Mouse (Mus musculus) erythroblast, embryonic 14.5 days (primary cell): ENCODE data around the gene Gm17349. TPM values are rescaled to one million over a fixed set of nuclear protein-coding genes. Genes with fewer than 3 reads are reported as not detected.

Experiments
- H3K27me3 ChIP-seq: 2 replicates; pipeline ENCODE4 v1.6.1; 2012; ENCODE audit warnings: inconsistent platforms; ENCODE audit not compliant: control insufficient read depth
- H3K36me3 ChIP-seq: 2 replicates; pipeline ENCODE4 v1.6.1; 2012; ENCODE audit warnings: mild to moderate bottlenecking, inconsistent platforms; ENCODE audit not compliant: control insufficient read depth
- H3K4me1 ChIP-seq: 2 replicates; pipeline ENCODE4 v1.6.1; 2012; ENCODE audit warnings: inconsistent platforms; ENCODE audit not compliant: control insufficient read depth
- H3K4me3 ChIP-seq: replicated peaks from 2 replicates; pipeline ENCODE3; 2012; ENCODE audit warnings: moderate library complexity, mild to moderate bottlenecking, inconsistent platforms
- H3K9me3 ChIP-seq: 2 replicates; pipeline ENCODE4 v1.6.1; 2012; ENCODE audit warnings: low read length, inconsistent platforms, mixed read lengths; ENCODE audit not compliant: control insufficient read depth
- GATA1 ChIP-seq: IDR thresholded peaks from 2 replicates; pipeline ENCODE4 v1.6.1; 2012; ENCODE audit warnings: low read length, inconsistent platforms, mixed read lengths
- TAL1 ChIP-seq: IDR thresholded peaks from 3 replicates; pipeline ENCODE4 v1.6.1; 2012; ENCODE audit warnings: low read length, inconsistent platforms, mixed read lengths
- polyA plus RNA-seq: library from polyadenylated mRNA; stranded (reverse); fragments of >175 nt; gene quantifications from 2 replicates; pipeline ENCODE4 v1.2.3, GENCODE M21; 2012

Gm17349 gene
- polyA plus RNA-seq: 0.25 TPM in 1 of 2 replicates, not detected in the other

- H3K4me1 ChIP-seq: peaks cover 28% of the 10 kb centered on the region
- peaks cover 58% of the 10 kb centered on the region for H3K36me3 ChIP-seq
- no peaks in the 10 kb centered on the region for H3K27me3 ChIP-seq
- TF ChIP-seq GATA1: no peak
- TF ChIP-seq TAL1: no peak
- no peak within 1 kb of the TSS for H3K4me3 ChIP-seq
- no peaks in the 10 kb centered on the region for H3K9me3 ChIP-seq
Measured at GRCm38 (mm10) chr15:99705440-99706048, at the start of gene Gm17349. Gm17349 (minus strand) TSS chr15:99705490.

- Histone ChIP-seq H3K4me3 (no peak overlapping the region), H3K9me3 (no peaks in the 10 kb centered on the region), H3K4me1 (no peaks in the 10 kb centered on the region), H3K36me3 (no peaks in the 10 kb centered on the region), H3K27me3 (no peaks in the 10 kb centered on the region)
- TF ChIP-seq TAL1 (no peak), GATA1 (no peak)
Measured at GRCm38 (mm10) chr15:99754204-99754603, 48.9 kb upstream of the Gm17349 start.

- H3K9me3 ChIP-seq: no peaks in the 10 kb centered on the region
- H3K36me3 ChIP-seq: no peaks in the 10 kb centered on the region; the same call in none of the 2 replicates
- H3K27me3 ChIP-seq: no peaks in the 10 kb centered on the region
- TF ChIP-seq TAL1 (no peak), GATA1 (no peak)
- no peaks in the 10 kb centered on the region for H3K4me1 ChIP-seq
- no peak overlapping the region for H3K4me3 ChIP-seq
Measured at GRCm38 (mm10) chr15:99740229-99740628, 34.9 kb upstream of the Gm17349 start.

- H3K4me1 ChIP-seq: no peaks in the 10 kb centered on the region
- no peaks in the 10 kb centered on the region for H3K27me3 ChIP-seq
- H3K36me3 ChIP-seq: no peaks in the 10 kb centered on the region; the same call in none of the 2 replicates
- H3K4me3 ChIP-seq: no peak overlapping the region
- no peak for TF ChIP-seq GATA1
- H3K9me3 ChIP-seq: no peaks in the 10 kb centered on the region
Measured at GRCm38 (mm10) chr15:99736675-99737074, 31.4 kb upstream of the Gm17349 start.

DNA sequence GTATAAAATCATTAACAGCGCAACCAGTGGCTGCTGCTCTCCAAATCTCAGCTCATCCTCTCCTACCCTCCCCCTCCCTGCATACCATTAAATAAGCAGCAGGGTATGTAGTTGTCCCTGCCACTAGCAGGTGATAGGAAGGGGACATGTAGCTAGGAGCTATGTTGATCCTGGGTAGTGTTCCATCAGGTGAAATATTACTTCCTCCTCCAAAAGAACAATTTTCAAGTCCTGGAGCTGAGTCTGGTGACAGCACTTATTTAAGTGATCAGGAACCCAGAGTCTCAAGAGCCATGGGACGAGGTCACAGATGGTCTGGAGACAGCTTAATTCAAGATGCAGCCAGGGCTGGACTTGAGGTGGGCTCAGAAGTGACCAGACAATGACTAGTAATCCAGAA lies 30.3 kb upstream of the Gm17349 start:
- no peak for TF ChIP-seq GATA1
- no peak for TF ChIP-seq TAL1
- Histone ChIP-seq H3K4me3 (no peak overlapping the region), H3K4me1 (no peaks in the 10 kb centered on the region), H3K36me3 (no peaks in the 10 kb centered on the region; the same call in none of the 2 replicates), H3K9me3 (no peaks in the 10 kb centered on the region), H3K27me3 (no peaks in the 10 kb centered on the region)

DNA sequence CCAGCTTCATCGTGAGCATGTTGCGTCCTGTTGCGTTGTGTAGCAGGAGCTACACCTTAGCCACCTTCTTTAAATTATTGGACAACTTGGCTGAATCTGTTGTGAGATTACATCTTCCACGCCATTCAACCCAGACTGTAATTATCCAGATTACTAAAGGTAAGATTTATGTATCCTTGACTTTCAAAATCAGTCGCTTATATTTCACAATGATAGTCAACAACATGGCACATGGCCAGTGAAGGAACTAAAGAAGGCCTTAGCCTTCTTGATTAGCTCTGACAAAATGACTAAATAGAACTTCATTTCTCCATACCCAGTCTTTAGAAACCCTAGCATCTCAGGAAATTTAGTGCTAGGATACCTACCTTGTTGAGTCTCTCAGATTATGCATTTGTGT lies 27.9 kb upstream of the Gm17349 start:
- H3K4me3 ChIP-seq: no peak overlapping the region
- peaks cover 12% of the 10 kb centered on the region for H3K36me3 ChIP-seq
- no peak for TF ChIP-seq TAL1
- TF ChIP-seq GATA1: no peak
- H3K27me3 ChIP-seq: no peaks in the 10 kb centered on the region
- H3K9me3 ChIP-seq: peaks cover 4% of the 10 kb centered on the region
- no peaks in the 10 kb centered on the region for H3K4me1 ChIP-seq

- TF ChIP-seq TAL1 (no peak), GATA1 (no peak)
- H3K4me1 ChIP-seq: peaks cover 3% of the 10 kb centered on the region
- peaks cover 4% of the 10 kb centered on the region for H3K9me3 ChIP-seq
- H3K27me3 ChIP-seq: no peaks in the 10 kb centered on the region
- H3K4me3 ChIP-seq: no peak overlapping the region
- peaks cover 21% of the 10 kb centered on the region for H3K36me3 ChIP-seq
Measured at GRCm38 (mm10) chr15:99731678-99732077, 26.4 kb upstream of the Gm17349 start.

DNA sequence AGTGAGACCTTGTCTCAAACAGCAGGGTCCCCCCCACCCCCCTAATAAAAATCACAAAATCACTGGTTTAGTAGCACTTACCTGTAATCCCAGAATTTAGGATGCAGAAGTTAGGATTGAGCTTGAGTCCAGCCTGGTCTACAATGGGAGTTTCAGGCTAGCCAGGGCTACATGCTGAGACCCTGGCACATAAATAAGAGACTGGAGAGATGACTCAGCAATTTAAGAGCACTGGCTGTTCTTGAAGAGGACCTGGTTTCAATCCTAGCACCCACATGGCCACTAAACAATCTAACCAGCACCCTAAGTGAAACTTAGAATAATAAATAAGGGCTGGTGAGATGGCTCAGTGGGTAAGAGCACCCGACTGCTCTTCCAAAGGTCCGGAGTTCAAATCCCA lies 25.9 kb upstream of the Gm17349 start:
- no peak overlapping the region for H3K4me3 ChIP-seq
- H3K27me3 ChIP-seq: no peaks in the 10 kb centered on the region
- TF ChIP-seq TAL1: no peak
- TF ChIP-seq GATA1: no peak
- H3K36me3 ChIP-seq: peaks cover 21% of the 10 kb centered on the region
- peaks cover 4% of the 10 kb centered on the region for H3K9me3 ChIP-seq
- H3K4me1 ChIP-seq: peaks cover 8% of the 10 kb centered on the region

DNA sequence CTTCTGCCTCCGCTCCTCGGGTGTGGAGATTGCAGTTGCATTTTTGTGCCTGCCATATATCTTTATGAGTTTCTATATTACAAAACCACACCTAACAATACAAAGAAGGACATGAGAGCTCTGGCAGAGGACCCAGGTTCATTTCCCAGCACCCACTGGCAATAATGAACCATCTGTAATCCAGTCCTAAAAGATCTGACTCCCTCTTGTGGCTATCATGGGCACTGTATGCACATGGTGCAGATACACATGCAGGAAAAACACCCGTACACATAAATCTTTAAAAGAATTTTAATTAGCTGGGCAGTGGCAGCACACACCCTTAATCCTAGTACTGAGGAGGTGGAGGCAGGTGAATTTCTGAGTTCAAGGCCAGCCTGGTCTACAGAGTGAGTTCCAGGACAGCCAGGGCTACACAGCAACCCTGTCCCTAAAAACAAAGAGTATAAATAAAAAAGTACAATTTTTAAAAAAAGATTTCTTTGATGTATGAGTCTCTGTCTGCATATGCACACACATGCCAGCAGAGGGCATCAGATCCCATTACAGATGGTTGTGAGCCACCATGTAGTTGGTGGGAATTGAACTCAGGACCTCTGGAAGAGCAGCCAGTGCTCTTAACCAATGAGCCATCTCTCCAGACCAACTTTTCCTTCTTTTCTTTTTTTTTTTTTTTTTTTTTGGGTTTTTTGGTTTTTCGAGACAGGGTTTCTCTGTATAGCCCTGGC lies 23.9 kb upstream of the Gm17349 start:
- Histone ChIP-seq H3K27me3 (peaks cover 2% of the 10 kb centered on the region), H3K36me3 (peaks cover 21% of the 10 kb centered on the region), H3K4me1 (peaks cover 26% of the 10 kb centered on the region), H3K9me3 (peaks cover 4% of the 10 kb centered on the region), H3K4me3 (no peak overlapping the region)
- TF ChIP-seq GATA1: no peak
- TF ChIP-seq TAL1: no peak
